Mouse (Mus musculus) C2C12 (cell line): ENCODE measurements around the gene Smg6. TPM values are rescaled to one million over a fixed set of nuclear protein-coding genes. Genes with fewer than 3 reads are reported as not detected.

Experiments used
- H3K27me3 ChIP-seq: one replicate; pipeline ENCODE4 v1.6.1; 2011; ENCODE audit not compliant: control insufficient read depth, insufficient read depth, insufficient read length
- H3K36me3 ChIP-seq: one replicate; pipeline ENCODE4 v1.6.1; 2011; ENCODE audit not compliant: control insufficient read depth, insufficient read depth
- H3K4me3 ChIP-seq: one replicate; pipeline ENCODE4 v1.5.1; 2011; ENCODE audit warnings: mild to moderate bottlenecking, control low read depth; ENCODE audit not compliant: poor library complexity, insufficient read depth, severe bottlenecking
- H3K79me2 ChIP-seq: one replicate; pipeline ENCODE4 v1.6.1; 2011; ENCODE audit not compliant: control insufficient read depth, insufficient read depth
- H3K79me3 ChIP-seq: one replicate; pipeline ENCODE4 v1.6.1; 2011; ENCODE audit warnings: low read depth, control low read depth
- H3ac ChIP-seq: one replicate; pipeline ENCODE3; 2011; ENCODE audit warnings: low read depth; ENCODE audit not compliant: control insufficient read depth, insufficient read length
- CEBPB ChIP-seq: IDR thresholded peaks from one replicate; pipeline ENCODE4 v1.6.1; 2011; ENCODE audit warnings: low read depth, mild to moderate bottlenecking, control low read depth, moderate library complexity
- CTCF ChIP-seq: IDR thresholded peaks from one replicate; pipeline ENCODE4 v1.5.1; 2011; ENCODE audit not compliant: control insufficient read depth, insufficient read depth, insufficient read length
- FOSL1 ChIP-seq: IDR thresholded peaks from one replicate; pipeline ENCODE4 v1.8.0; 2011; ENCODE audit warnings: mild to moderate bottlenecking, low read length; ENCODE audit not compliant: poor library complexity, insufficient read depth, severe bottlenecking
- MAX ChIP-seq: IDR thresholded peaks from one replicate; pipeline ENCODE4 v1.6.1; 2011; ENCODE audit warnings: mild to moderate bottlenecking, control low read depth
- MYOD1 ChIP-seq: IDR thresholded peaks from one replicate; pipeline ENCODE4 v1.6.1; 2011; ENCODE audit warnings: low read depth; ENCODE audit not compliant: control insufficient read depth, insufficient read length
- MYOG ChIP-seq: IDR thresholded peaks from one replicate; pipeline ENCODE4 v1.6.1; 2011; ENCODE audit not compliant: control insufficient read depth, insufficient read length; ENCODE audit errors: extremely low read depth
- USF1 ChIP-seq: IDR thresholded peaks from one replicate; pipeline ENCODE4 v1.6.1; 2011; ENCODE audit warnings: low read depth, mild to moderate bottlenecking, control low read depth, moderate library complexity
- polyA plus RNA-seq: library from polyadenylated mRNA; unstranded; fragments of >200 nt; fragmentation: generic; extraction: Trizol; gene quantifications from one replicate; pipeline ENCODE4 v1.2.1, GENCODE M21; 2012; ENCODE audit warnings: missing spikeins

Gene Smg6
- polyA plus RNA-seq, 1 experiment: 7.5 TPM

DNA sequence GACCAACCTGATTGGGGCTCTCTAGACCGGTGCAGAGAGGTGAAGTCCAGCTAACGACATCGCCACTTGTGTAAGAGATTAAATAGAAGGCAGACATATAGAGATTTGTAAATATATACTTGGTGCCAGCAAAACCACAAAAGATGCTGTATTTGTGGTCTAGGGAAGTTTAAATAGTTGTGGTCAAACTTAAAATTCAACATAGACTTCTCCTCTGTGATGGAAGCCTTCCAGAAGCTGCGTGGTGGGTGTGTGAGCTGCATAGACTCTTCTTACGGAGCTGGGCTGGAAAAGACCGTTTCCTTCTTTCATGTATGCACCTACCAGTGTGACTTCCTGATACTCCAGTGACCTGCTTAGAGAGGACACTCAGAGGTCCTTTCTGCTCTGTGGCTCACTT, 190.8 kb downstream of the Smg6 start:
- H3K36me3 ChIP-seq: no peaks in the 10 kb centered on the region
- H3K79me3 ChIP-seq: no peaks in the 10 kb centered on the region
- H3ac ChIP-seq: no peak overlapping the region
- no peaks in the 10 kb centered on the region for H3K79me2 ChIP-seq
- no peaks in the 10 kb centered on the region for H3K27me3 ChIP-seq
- no peak overlapping the region for H3K4me3 ChIP-seq
- no peak for TF ChIP-seq MYOG
- no peak for TF ChIP-seq MAX
- TF ChIP-seq USF1: no peak
- TF ChIP-seq CTCF: no peak
- no peak for TF ChIP-seq FOSL1
- no peak for TF ChIP-seq MYOD1

DNA sequence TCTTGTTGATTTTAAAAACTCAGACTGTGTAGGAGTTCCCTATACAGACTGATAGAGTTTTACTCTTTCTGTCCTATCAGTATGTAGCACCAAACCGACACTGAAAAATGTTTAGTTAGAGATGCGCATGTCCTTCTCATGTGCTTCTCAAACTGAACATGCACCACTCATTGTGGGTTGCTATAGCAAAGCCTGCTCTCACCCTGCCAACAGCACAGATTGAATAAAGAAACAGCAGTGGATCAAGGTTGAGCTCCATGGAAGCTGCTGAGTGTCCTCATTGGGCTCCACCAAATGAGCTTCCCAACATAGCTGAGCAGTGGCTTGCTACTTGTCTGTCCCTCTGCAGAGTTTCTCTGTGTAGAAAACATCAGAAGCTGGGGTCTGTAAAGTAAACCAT, 192.5 kb downstream of the Smg6 start:
- no peak for TF ChIP-seq CEBPB
- TF ChIP-seq MYOD1: no peak
- TF ChIP-seq MAX: no peak
- no peak for TF ChIP-seq CTCF
- TF ChIP-seq FOSL1: no peak
- no peak for TF ChIP-seq USF1
- no peak for TF ChIP-seq MYOG
- H3K79me2 ChIP-seq: no peaks in the 10 kb centered on the region
- H3K27me3 ChIP-seq: no peaks in the 10 kb centered on the region
- H3K79me3 ChIP-seq: no peaks in the 10 kb centered on the region
- H3K4me3 ChIP-seq: no peak overlapping the region
- H3ac ChIP-seq: no peak overlapping the region
- H3K36me3 ChIP-seq: no peaks in the 10 kb centered on the region

DNA sequence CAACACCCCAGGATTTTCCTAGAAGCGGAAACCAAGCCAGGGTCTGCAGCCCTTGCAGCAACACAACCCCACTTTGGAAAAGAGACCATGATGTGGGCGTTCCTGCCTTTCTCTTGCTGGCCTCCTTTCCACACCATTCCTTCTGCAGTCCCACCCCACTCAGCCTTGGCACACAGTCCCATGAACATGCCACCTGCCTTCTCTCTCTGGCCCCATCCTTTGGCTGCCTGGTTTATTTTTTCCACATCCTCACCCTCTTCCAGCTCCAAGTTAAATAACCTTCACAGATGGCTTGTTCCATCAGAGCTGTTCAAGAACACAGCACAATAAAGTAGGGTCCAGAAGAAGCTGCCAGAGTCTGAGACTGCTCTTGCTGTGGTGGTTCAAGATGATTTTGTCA, 193.7 kb downstream of the Smg6 start:
- no peaks in the 10 kb centered on the region for H3K79me3 ChIP-seq
- TF ChIP-seq MYOG (no peak), FOSL1 (no peak), CTCF (no peak), MYOD1 (no peak), MAX (no peak), CEBPB (no peak), USF1 (no peak)
- H3K4me3 ChIP-seq: no peak overlapping the region
- no peaks in the 10 kb centered on the region for H3K79me2 ChIP-seq
- H3ac ChIP-seq: no peak overlapping the region
- no peaks in the 10 kb centered on the region for H3K36me3 ChIP-seq
- no peaks in the 10 kb centered on the region for H3K27me3 ChIP-seq

DNA sequence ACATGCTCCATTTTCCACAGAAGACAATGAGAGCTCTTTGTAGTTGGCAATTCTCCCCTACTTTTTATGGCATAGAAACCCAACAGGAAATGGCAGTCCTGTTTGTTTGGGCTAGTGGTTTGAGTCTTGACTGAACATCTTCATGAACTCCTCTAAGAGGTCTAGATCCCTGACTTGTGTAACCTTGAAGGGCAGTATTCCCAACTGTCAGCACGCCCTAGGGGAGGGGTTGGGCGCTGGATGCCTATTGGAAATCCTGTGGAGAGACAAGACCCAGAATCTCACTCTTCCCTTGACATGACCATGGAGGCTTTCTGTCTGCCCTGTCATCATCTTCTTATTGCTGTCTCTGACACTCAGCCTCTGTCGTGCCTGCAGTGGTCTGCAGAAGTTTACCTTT, 194.2 kb downstream of the Smg6 start:
- TF ChIP-seq MYOD1 (no peak), FOSL1 (no peak), MAX (no peak), USF1 (no peak), CEBPB (no peak), MYOG (no peak), CTCF (no peak)
- Histone ChIP-seq H3K27me3 (no peaks in the 10 kb centered on the region), H3ac (no peak overlapping the region), H3K79me2 (no peaks in the 10 kb centered on the region), H3K36me3 (no peaks in the 10 kb centered on the region), H3K79me3 (no peaks in the 10 kb centered on the region), H3K4me3 (no peak overlapping the region)

DNA sequence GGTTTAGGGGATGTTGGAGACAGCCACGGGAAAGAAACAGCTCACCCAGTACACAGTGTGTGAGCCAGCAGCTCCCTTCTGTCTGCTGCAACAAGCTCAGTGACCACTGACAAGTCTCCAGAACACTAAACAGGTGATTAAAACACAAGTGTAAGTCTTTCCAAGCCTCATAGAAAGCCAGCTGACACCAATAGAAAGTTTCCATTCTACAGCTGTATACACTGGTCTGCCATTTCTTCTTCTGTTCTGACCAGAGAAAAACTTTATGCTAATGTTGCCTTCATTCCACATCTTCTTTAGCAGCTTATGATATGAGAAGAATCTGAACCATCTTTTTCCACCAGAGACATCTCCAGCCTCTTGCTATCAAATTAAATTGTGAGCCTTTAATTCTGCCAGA, 195.7 kb downstream of the Smg6 start:
- Histone ChIP-seq H3K79me2 (no peaks in the 10 kb centered on the region), H3K4me3 (no peak overlapping the region)

DNA sequence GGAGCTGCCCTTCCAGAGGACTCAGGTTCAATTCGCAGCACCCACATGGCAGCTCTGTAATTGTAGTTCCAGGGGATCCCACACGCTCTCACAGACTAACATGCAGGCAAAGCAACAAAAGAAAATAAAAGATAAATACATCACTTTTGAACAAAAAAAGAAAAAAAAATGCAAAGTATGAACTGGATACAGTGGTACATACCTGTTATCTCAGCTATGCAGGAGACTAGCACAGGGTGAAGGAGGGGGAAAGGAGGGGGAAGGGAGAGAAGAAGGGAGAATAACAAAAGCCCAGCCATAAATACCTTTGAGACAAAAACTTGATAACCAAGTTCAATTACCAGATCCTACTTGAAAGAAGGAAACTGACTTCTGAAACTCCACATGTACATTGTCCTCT, 198.8 kb downstream of the Smg6 start:
- H3ac ChIP-seq: no peak overlapping the region
- no peaks in the 10 kb centered on the region for H3K36me3 ChIP-seq
- H3K79me2 ChIP-seq: no peaks in the 10 kb centered on the region
- H3K27me3 ChIP-seq: no peaks in the 10 kb centered on the region
- no peaks in the 10 kb centered on the region for H3K79me3 ChIP-seq
- H3K4me3 ChIP-seq: no peak overlapping the region
- TF ChIP-seq MYOD1 (no peak), CTCF (no peak), MAX (no peak), CEBPB (no peak), MYOG (no peak), USF1 (no peak), FOSL1 (no peak)

More for the DNA sequence above, 195.7 kb downstream of the Smg6 start:
- Histone ChIP-seq H3K27me3 (no peaks in the 10 kb centered on the region), H3K36me3 (no peaks in the 10 kb centered on the region), H3K79me3 (no peaks in the 10 kb centered on the region), H3ac (no peak overlapping the region)
- no peak for TF ChIP-seq CTCF
- TF ChIP-seq MAX: no peak
- no peak for TF ChIP-seq MYOD1
- no peak for TF ChIP-seq USF1
- TF ChIP-seq CEBPB: no peak
- TF ChIP-seq FOSL1: no peak
- TF ChIP-seq MYOG: no peak
